Mouse (Mus musculus): Measurements from ENCODE around the gene Serpinb6e. TPM values are rescaled to one million over a fixed set of nuclear protein-coding genes. Genes with fewer than 3 reads are reported as not detected.

Gene Serpinb6e
- total RNA-seq (2014; rRNA removed) (not detected in 2 replicates), polyA plus RNA-seq (2012; rRNA removed) (not detected in 2 replicates)

DNA sequence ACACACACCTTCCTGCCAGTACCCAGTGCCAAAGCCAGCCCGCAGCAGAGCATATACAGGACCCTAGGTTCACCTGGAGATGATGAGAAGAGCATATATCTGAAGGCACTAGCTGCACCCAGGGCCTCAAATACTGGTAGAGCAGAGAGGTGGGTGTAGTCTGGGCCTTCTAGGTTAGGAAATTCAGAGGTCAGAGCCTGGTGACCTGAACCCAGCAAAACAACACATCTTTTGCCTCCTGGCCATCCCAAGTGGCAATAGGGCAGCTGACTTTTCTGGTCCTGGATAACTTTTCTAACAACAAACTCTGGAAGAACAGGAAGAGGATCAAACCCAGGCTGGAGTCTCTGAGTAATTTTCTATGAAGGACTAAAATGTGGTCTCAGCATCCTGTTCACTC is at the start of gene Serpinb6e:
Gene Serpinb6e (minus strand): TSS at position 101 of the 400 bp plus-strand sequence.
- Histone ChIP-seq H3K36me3 (ENCODE audit: control insufficient read depth, insufficient read depth, low read length) (no peaks in the 10 kb centered on the region), H3K4me3 (ENCODE audit: insufficient read depth, low read depth, low read length) (no peak within 1 kb of the TSS), H3K27me3 (ENCODE audit: control insufficient read depth, insufficient read depth, low read length) (no peaks in the 10 kb centered on the region), H3K27ac (replicated peaks; ENCODE audit: insufficient read depth, low read depth, low read length) (no peak within 1 kb of the TSS), H3K79me2 (ENCODE audit: control insufficient read depth, insufficient read depth, low read length) (no peaks in the 10 kb centered on the region), H3K4me1 (ENCODE audit: control insufficient read depth, insufficient read depth, low read length) (no peaks in the 10 kb centered on the region), H3K9ac (ENCODE audit: low read depth, low read length) (no peak within 1 kb of the TSS)
- WGBS, result 62% methylated on average over 1 of the region's 1 CpGs
- TF ChIP-seq CTCF (IDR thresholded peaks at IDR 0.05; ENCODE audit: low read depth, low read length) (no peak), POLR2A (IDR thresholded peaks at IDR 0.05; ENCODE audit: extremely low read depth, insufficient read depth, low read length) (no peak)
- no peak for DNase-seq (ENCODE audit: extremely low read depth, low read depth, low spot score)

DNA sequence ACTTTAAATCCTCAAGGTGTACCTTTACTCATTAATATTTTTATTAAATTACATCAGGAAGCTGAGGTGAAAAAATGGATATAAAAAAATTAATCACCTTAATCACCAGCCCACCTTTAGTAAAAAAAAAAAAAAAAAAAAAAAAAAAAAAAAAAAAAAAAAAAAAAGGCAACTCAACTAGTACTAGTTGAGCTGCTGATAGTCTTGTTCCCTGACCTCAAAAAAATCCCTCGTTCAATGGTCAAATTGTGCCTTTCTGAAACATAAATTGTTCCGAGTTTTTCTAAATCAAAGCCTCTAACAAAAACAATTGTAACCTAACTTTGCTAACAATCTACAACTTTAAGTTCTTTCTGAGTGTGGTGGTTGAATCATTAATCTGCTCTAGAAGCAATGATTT is 12.5 kb downstream of the Serpinb6e start:
- no peak overlapping the region for H3K27ac ChIP-seq (replicated peaks; ENCODE audit: insufficient read depth, low read depth, low read length)
- TF ChIP-seq POLR2A (IDR thresholded peaks at IDR 0.05; ENCODE audit: extremely low read depth, insufficient read depth, low read length), result no peak
- TF ChIP-seq CTCF (IDR thresholded peaks at IDR 0.05; ENCODE audit: low read depth, low read length), result no peak
- no peak overlapping the region for H3K9ac ChIP-seq (ENCODE audit: low read depth, low read length)
- no peaks in the 10 kb centered on the region for H3K36me3 ChIP-seq (ENCODE audit: control insufficient read depth, insufficient read depth, low read length)
- no peak for DNase-seq (ENCODE audit: extremely low read depth, low read depth, low spot score)
- H3K79me2 ChIP-seq (ENCODE audit: control insufficient read depth, insufficient read depth, low read length), result no peaks in the 10 kb centered on the region
- H3K4me1 ChIP-seq (ENCODE audit: control insufficient read depth, insufficient read depth, low read length), result no peaks in the 10 kb centered on the region
- WGBS, result 83% methylated on average over 2 of the region's 2 CpGs
- H3K4me3 ChIP-seq (ENCODE audit: insufficient read depth, low read depth, low read length), result no peak overlapping the region
- no peaks in the 10 kb centered on the region for H3K27me3 ChIP-seq (ENCODE audit: control insufficient read depth, insufficient read depth, low read length)

DNA sequence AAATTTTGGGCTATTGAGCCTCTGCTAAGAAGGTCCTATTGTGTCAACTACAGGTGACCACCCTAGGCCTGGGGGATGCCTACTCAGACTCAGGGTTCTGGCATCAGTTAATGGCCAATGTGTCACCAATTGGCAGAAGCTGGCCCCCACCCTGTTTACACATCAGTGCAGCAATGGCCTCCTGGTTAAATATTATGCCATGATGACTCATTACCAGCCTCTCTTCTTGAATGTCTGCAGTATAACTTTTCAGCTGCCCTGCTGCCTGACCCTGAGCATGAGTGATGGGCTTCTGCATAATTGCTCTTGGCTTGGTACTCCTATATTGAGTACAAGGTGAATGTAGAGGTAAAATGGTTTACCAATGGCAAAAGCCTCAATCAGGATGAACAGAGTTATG is 19.8 kb downstream of the Serpinb6e start:
- no peaks in the 10 kb centered on the region for H3K4me1 ChIP-seq (ENCODE audit: control insufficient read depth, insufficient read depth, low read length)
- no peak overlapping the region for H3K4me3 ChIP-seq (ENCODE audit: insufficient read depth, low read depth, low read length)
- H3K79me2 ChIP-seq (ENCODE audit: control insufficient read depth, insufficient read depth, low read length), result no peaks in the 10 kb centered on the region
- H3K36me3 ChIP-seq (ENCODE audit: control insufficient read depth, insufficient read depth, low read length), result no peaks in the 10 kb centered on the region
- no peak overlapping the region for H3K27ac ChIP-seq (replicated peaks; ENCODE audit: insufficient read depth, low read depth, low read length)
- TF ChIP-seq CTCF (IDR thresholded peaks at IDR 0.05; ENCODE audit: low read depth, low read length) (no peak), POLR2A (IDR thresholded peaks at IDR 0.05; ENCODE audit: extremely low read depth, insufficient read depth, low read length) (no peak)
- H3K27me3 ChIP-seq (ENCODE audit: control insufficient read depth, insufficient read depth, low read length), result no peaks in the 10 kb centered on the region
- DNase-seq (ENCODE audit: extremely low read depth, low read depth, low spot score), result no peak
- no peak overlapping the region for H3K9ac ChIP-seq (ENCODE audit: low read depth, low read length)

DNA sequence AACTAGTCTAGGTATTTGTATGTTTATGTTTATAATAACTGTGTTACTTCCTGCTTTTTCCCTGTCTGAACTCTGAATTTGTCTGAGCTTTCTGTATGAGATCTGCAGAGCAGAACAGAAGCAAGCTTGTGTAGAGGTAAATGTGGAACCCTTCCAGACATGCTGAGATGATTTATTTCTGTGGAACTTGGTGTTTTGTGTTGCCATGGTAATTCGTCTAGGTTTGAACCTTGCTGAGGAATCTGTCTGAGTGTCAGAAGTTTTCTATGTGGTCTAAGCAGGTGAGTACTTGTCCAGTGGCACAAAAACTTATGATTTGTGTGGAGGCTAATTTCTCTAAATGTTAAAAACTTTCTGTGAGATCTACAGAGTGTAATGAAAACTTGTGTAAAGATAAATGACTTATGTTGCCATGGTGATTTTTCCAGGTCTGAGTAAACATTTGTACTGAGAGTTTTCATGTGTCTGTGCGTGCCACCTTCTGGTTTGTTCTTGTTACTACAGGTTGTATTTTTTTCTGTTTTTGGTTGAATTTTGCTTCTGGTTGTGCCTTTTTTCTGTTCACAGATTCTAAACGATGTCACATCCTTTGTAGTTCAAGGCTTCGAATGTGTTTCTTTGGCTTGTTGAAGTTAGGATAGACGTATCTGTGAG is 21.6 kb downstream of the Serpinb6e start:
- no peak for TF ChIP-seq CTCF (IDR thresholded peaks at IDR 0.05; ENCODE audit: low read depth, low read length)
- TF ChIP-seq POLR2A (IDR thresholded peaks at IDR 0.05; ENCODE audit: extremely low read depth, insufficient read depth, low read length), result no peak
- Histone ChIP-seq H3K4me1 (ENCODE audit: control insufficient read depth, insufficient read depth, low read length) (no peaks in the 10 kb centered on the region), H3K4me3 (ENCODE audit: insufficient read depth, low read depth, low read length) (no peak overlapping the region), H3K79me2 (ENCODE audit: control insufficient read depth, insufficient read depth, low read length) (no peaks in the 10 kb centered on the region), H3K27ac (replicated peaks; ENCODE audit: insufficient read depth, low read depth, low read length) (no peak overlapping the region), H3K36me3 (ENCODE audit: control insufficient read depth, insufficient read depth, low read length) (no peaks in the 10 kb centered on the region), H3K9ac (ENCODE audit: low read depth, low read length) (no peak overlapping the region), H3K27me3 (ENCODE audit: control insufficient read depth, insufficient read depth, low read length) (no peaks in the 10 kb centered on the region)
- WGBS, result 74% methylated on average over 5 of the region's 5 CpGs
- no peak for DNase-seq (ENCODE audit: extremely low read depth, low read depth, low spot score)

Other genes starting within 250 kb of the Serpinb6e start
- not detected in 2 replicates for gene Serpinb6d, start 182.0 kb downstream of the Serpinb6e start, total RNA-seq (2014; rRNA removed)
- not detected in 2 replicates for gene Serpinb6d, start 182.0 kb downstream of the Serpinb6e start, polyA plus RNA-seq (2012; rRNA removed)
- gene Serpinb6c, start 62.3 kb upstream of the Serpinb6e start, total RNA-seq (2014; rRNA removed), result 0.18 TPM in 1 of 2 replicates, not detected in the other
- not detected in 2 replicates for gene Serpinb6c, start 62.3 kb upstream of the Serpinb6e start, polyA plus RNA-seq (2012; rRNA removed)
- gene Nqo2, start 121.3 kb upstream of the Serpinb6e start, total RNA-seq (2014; rRNA removed), result 81.7 and 105 TPM in 2 replicates
- 32.7 and 46.0 TPM in 2 replicates for gene Nqo2, start 121.3 kb upstream of the Serpinb6e start, polyA plus RNA-seq (2012; rRNA removed)
- gene Ripk1, start 159.0 kb upstream of the Serpinb6e start, total RNA-seq (2014; rRNA removed), result 21.6 and 27.0 TPM in 2 replicates
- gene Ripk1, start 159.0 kb upstream of the Serpinb6e start, polyA plus RNA-seq (2012; rRNA removed), result 5.1 and 5.9 TPM in 2 replicates
- 29.6 and 29.8 TPM in 2 replicates for gene Serpinb6a, start 159.4 kb upstream of the Serpinb6e start, total RNA-seq (2014; rRNA removed)
- gene Serpinb6a, start 159.4 kb upstream of the Serpinb6e start, polyA plus RNA-seq (2012; rRNA removed), result 7.2 and 7.4 TPM in 2 replicates
- gene Bphl, start 194.2 kb upstream of the Serpinb6e start, total RNA-seq (2014; rRNA removed), result 266 and 287 TPM in 2 replicates
- 241 and 259 TPM in 2 replicates for gene Bphl, start 194.2 kb upstream of the Serpinb6e start, polyA plus RNA-seq (2012; rRNA removed)
- 27.5 and 56.4 TPM in 2 replicates for gene Tubb2a, start 234.6 kb upstream of the Serpinb6e start, total RNA-seq (2014; rRNA removed)
- 569 and 614 TPM in 2 replicates for gene Tubb2a, start 234.6 kb upstream of the Serpinb6e start, polyA plus RNA-seq (2012; rRNA removed)

All from liver, adult 2 months (tissue).